Mouse (Mus musculus): Measurements from ENCODE around the gene Acot3.
"Not testable (repeated sequence)": the region's sequence is repeated elsewhere in the genome, so short reads cannot be mapped to it uniquely, and the experiment has no call there.

Acot3 gene

DNA sequence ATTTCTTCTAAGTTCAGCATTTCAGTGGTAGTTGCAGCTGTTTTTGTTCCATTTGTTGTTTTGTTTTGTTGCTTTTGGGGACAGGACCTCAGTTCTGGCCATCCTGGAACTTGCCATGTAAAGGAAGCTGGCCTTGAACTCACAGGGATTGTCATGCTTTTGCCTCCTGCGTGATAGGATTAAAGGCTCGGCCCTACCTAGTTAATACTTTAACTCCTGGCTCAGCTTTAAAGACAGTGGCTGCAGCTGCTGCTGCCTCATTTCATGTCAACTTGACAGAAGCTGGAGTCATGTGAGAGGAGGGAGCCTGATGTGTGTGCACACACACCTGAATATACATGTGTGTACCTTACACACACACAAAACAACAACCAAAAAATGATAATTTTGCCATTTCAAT, 7.9 kb upstream of the Acot3 start:
- DNase-seq (ENCODE audit: low spot score), result no peak

GRCm38 (mm10) chr12:84046906-84047305, 5.0 kb upstream of the Acot3 start:
- DNase-seq (ENCODE audit: low spot score), result no peak

DNA sequence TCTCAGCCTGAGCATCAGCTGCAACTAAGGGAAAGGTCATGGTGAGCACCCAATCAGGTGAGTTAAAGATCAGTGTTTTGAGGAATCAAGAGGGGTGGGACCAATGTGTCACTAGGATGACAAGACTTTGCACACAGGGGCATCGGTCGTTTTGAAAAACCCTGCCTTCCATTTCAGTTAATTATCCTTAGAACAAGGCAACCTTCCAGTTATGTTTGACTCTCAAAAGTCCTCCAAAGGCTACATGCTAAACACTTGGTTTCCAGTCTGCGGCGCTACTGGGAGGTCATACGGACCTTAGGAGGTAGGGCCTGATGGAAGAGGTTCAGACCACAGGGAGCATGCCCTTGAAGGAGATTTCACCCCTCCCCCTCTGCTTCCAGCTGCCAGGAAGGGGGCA, 1.2 kb upstream of the Acot3 start:
- not testable (repeated sequence) for DNase-seq (ENCODE audit: low spot score)

DNA sequence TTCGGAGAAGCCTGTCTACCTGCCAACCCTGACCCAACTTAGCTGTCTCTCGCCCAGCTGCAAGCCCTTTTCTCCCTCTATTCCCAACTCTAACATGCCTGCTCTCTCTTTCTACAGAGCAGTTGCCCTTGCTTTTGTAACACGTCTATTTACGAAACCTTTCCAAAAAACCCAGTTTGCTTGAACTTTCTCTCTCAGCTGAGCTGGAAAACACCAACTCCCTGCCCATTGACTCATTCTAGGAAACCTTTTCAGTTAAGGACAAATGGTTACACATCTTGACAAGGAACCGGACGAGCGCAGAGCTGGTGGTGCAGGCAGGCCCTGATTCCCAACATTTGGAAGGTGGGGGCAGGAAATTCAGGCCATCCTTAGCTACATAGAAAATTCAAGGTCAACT, 665 bp downstream of the Acot3 start:
- no peak for DNase-seq (ENCODE audit: low spot score)

DNA sequence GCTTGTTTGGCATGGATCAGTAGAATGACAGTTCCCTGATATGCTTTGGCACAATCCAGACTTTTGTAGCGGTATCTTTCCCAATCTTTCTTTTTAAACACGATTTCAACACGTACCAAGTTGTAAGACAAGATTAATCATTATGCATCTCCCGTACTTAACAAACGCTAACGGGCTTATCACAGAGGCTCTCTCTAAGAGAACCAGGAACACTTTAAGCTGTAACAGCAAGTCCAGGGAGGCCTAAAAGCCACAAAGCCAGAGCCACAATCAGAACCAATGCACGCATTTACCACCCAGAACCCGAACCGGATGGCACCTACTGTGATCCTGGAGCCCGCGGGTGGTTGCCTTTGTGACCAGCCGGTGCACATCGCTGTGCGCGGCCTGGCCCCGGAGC, 1.2 kb downstream of the Acot3 start:
- DNase-seq (ENCODE audit: low spot score), result no peak

GRCm38 (mm10) chr12:84053679-84054391, 1.9 kb downstream of the Acot3 start:
- no peak for DNase-seq (ENCODE audit: low spot score)

DNA sequence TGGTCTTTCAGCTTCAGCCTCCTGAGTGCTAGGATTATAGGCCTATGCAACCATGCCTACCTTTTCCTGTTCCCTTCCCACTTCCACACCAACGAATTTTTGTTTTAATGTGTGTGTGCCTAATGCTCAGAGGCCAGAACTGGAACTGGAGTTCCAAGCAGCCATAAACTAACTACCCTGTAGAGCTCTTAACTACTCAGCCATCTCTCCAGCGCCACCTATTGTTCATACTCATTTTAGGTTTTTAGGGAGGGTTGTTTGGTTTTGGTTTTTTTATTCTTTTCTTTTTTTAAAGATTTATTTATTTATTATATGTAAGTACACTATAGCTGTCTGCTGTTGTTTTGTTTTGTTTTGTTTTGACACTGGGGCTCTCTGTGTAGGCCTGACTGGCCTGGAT, 9.0 kb downstream of the Acot3 start:
- no peak for DNase-seq (ENCODE audit: low spot score)

GRCm38 (mm10) chr12:84062336-84062735, 10.4 kb downstream of the Acot3 start:
- DNase-seq (ENCODE audit: low spot score), result no peak

DNA sequence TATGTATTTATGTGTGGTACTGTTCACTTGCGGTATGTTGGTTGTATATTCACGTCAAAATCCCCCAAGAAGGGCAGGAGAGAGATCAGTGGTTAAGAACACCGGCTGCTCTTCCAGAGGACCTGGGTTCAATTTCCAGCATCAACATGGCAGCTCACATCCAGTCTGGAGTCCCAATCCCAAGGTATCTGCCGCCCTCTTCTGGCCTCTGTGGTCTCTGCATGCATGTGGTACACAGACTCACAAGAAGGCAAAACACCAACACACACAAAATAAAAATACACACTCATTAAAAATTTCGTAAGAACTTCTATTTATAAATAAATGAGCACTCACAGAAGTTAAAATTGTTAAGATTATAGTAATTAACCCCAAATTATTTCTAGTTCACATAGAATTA, 11.3 kb downstream of the Acot3 start:
- DNase-seq (ENCODE audit: low spot score), result no peak

DNA sequence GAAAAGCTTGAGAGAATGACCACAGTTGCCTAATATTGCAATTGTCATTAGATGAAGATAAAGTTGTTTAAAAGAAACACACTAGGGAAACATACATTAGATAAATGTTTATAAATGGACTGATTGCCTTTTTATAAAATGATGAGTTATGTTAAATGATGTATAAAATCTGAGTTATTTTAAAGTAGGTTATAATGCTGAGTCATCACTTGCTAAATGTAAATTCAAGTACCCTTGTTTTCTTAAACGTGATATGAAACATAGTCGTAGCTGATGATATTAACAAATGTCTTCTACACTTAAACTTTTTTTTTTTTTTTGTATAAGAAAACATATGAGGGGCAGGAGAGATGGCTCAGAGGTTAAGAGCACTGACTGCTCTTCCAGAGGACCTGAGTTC, 11.9 kb downstream of the Acot3 start:
- no peak for DNase-seq (ENCODE audit: low spot score)

DNA sequence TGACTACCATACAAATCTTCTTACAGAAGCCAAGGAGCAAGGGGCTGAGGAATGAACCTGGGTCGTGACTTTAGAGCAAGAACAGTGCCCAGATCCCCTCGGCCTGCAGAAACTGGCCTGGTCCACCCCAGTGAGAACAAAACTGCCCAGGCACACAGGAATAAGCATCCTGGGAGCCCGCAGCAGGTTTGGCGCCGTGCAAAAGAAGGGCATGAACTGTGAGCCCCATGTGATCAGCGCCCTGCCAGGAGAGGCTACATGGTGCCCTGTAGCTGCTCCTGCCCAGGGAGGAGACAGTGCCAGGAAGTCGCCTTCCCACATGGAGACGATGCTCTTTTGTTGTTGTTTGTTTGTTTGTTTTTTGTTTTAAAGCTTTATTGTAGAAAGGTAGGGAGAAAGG, 12.7 kb downstream of the Acot3 start:
- no peak for DNase-seq (ENCODE audit: low spot score)

GRCm38 (mm10) chr12:84067752-84068151, 15.8 kb downstream of the Acot3 start:
- DNase-seq (ENCODE audit: low spot score), result no peak

GRCm38 (mm10) chr12:84068296-84068695, 16.4 kb downstream of the Acot3 start:
- DNase-seq (ENCODE audit: low spot score), result no peak

- DNase-seq (ENCODE audit: low spot score), result no peak
Measured at GRCm38 (mm10) chr12:84068986-84069385, 17.0 kb downstream of the Acot3 start, which contains the start of gene Acot5. TSS of gene Acot5 (plus strand) at chr12:84069325.

DNA sequence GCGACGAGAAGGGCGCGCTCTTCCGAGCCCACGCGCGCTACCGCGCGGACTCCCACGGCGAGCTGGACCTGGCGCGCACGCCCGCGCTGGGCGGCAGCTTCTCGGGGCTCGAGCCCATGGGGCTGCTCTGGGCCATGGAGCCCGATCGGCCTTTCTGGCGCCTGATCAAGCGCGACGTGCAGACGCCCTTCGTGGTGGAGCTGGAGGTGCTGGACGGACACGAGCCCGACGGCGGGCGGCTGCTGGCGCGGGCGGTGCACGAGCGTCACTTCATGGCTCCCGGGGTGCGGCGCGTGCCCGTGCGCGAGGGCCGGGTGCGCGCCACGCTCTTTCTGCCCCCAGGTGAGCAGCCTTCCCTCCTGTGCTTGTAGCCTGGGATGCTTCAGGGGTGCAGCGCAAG, 17.6 kb downstream of the Acot3 start:
- peak; percentile 11 for DNase-seq (ENCODE audit: low spot score)

GRCm38 (mm10) chr12:84071696-84072095, 19.8 kb downstream of the Acot3 start:
- DNase-seq (ENCODE audit: low spot score), result no peak

DNA sequence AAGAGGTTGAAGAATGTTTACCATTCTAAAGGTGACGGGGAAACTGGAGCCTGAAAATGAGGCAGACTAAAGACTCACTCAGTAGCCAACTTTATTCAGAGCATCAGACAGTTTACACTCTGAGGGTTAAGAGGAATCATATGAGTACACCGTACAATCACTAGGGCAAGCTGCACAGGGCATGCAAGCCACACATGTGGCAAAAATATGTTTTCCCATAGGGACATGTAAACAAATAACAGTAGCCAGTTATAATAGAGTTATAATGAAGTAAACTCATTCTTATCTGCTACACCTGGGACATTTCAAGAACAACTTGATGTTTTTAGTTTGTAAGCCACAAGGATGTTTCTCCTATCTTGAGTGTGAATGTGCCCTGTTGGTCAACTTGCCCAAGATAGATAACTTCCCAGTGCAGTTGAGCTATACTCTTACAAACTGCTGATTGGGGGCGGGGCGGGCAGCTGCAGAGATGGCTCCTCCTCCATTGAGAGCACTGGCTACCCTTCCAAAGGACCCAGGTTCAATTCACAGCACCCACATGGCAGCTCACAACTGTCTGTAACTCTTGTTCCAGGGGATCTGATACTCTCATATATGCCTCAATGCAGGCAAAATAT, 25.5 kb downstream of the Acot3 start:
- DNase-seq (ENCODE audit: low spot score), result no peak

DNA sequence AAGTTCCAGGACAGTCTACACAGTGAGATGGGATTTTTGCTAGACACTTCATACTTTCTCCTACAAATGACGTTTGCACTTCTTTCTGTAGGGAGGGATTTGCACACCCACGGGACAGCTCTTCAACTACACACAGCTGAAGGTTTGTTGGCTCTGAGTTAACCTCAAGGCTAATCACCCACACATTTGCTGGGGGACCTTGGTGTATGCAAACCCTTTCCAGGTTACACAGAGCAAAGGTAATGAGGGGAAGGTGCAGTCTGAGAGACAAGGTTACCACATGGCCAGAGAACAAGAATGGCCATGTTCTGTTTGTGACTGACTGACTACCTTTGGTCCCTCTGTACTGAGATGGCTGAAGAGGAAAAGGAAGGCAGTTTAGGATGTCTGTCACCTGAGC, 31.9 kb downstream of the Acot3 start:
- no peak for DNase-seq (ENCODE audit: low spot score)

- DNase-seq (ENCODE audit: low spot score), result no peak
Measured at GRCm38 (mm10) chr12:84084581-84084980, 32.6 kb downstream of the Acot3 start.

- not testable (repeated sequence) for DNase-seq (ENCODE audit: low spot score)
Measured at GRCm38 (mm10) chr12:84094666-84095065, 42.7 kb downstream of the Acot3 start.

GRCm38 (mm10) chr12:84099605-84100004, 47.7 kb downstream of the Acot3 start:
- no peak for DNase-seq (ENCODE audit: low spot score)

DNA sequence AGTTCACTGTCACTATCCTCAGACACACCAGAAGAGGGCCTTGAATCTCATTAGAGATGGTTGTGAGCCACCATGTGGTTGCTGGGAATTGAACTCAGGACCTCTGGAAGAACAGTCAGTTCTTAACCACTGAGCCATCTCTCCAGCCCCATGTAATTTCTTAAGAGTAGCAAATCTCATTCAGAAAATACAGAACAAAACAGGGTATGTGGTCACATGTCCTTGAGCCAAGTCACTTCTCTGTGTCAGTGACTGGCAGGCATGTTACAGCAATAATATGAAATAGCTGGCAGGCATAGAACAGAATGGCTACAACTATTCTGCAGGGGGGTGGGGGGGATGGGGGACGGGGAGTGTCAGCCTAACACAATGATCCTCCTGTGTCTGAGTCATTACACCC, 48.1 kb downstream of the Acot3 start:
- DNase-seq (ENCODE audit: low spot score), result no peak

GRCm38 (mm10) chr12:84100604-84101492, 48.9 kb downstream of the Acot3 start, which contains the start of gene Acot6:
TSS of gene Acot6 (plus strand) at chr12:84100654.
- DNase-seq (ENCODE audit: low spot score), result not testable (repeated sequence)

All from ovary, adult 18-20 months (tissue).